In genomic region chr10:37626758-37627201, GRCm38 (mm10) we compare ENCODE assay signal across 14 mouse cellular contexts.
DNase-seq lines count a peak whose midpoint lies in the region; ATAC-seq and TF ChIP-seq lines count a peak whose summit lies in the region.
"Had no signal": no experiment of that assay in that cellular context is flagged by ENCODE, and none has a peak within 500 bp of the region (broad histone marks: within the 10 kb centered on the region; RNA-seq: fewer than 3 reads in every experiment).

No protein-coding gene starts in this region.

- H3K4me3 ChIP-seq in hindbrain, embryonic 12.5 days, result no peak overlapping the region
- H3K4me3 ChIP-seq in neural tube, embryonic 15.5 days (replicated peaks), result no peak overlapping the region
- no peak overlapping the region for H3K4me3 ChIP-seq in heart, adult 2 months
- H3K4me3 ChIP-seq: megakaryocyte, embryonic 14.5 days had no signal

- H3K27ac ChIP-seq in hindbrain, embryonic 12.5 days, result 0 out of 2 replicates have a peak overlapping the region, but pooled peaks have one; percentile 23
- H3K27ac ChIP-seq in neural tube, embryonic 15.5 days (replicated peaks), result no peak overlapping the region
- H3K27ac ChIP-seq in heart, adult 2 months, result no peak overlapping the region
- H3K27ac ChIP-seq: liver, embryonic 14.5 days had no signal

- peaks cover 8% of the 10 kb centered on the region; the same call in 1 of the 2 replicates for H3K4me1 ChIP-seq in hindbrain, embryonic 12.5 days
- H3K4me1 ChIP-seq in neural tube, embryonic 15.5 days, result no peaks in the 10 kb centered on the region
- peaks cover 2% of the 10 kb centered on the region for H3K4me1 ChIP-seq in heart, adult 2 months (ENCODE audit: control insufficient read depth, insufficient read depth, low read length)
- H3K4me1 ChIP-seq: megakaryocyte, embryonic 14.5 days had no signal

- H3K4me2 ChIP-seq in hindbrain, embryonic 12.5 days (replicated peaks), result no peak overlapping the region
- no peak overlapping the region for H3K4me2 ChIP-seq in neural tube, embryonic 15.5 days

- no peak for TF ChIP-seq CTCF in heart, adult 2 months (IDR thresholded peaks at IDR 0.05)

- no peaks in the 10 kb centered on the region for H3K36me3 ChIP-seq in hindbrain, embryonic 12.5 days
- no peaks in the 10 kb centered on the region for H3K36me3 ChIP-seq in neural tube, embryonic 15.5 days
- H3K36me3 ChIP-seq in heart, adult 2 months (ENCODE audit: control insufficient read depth, insufficient read depth, low read length), result no peaks in the 10 kb centered on the region
- H3K36me3 ChIP-seq: G1E had no signal

- 30% methylated on average over 5 of the region's 5 CpGs for WGBS in hindbrain, embryonic 12.5 days
- 11% methylated on average over 5 of the region's 5 CpGs for WGBS in neural tube, embryonic 15.5 days
- WGBS in heart, adult 2 months, result 81% methylated on average over 5 of the region's 5 CpGs

- no peak overlapping the region for H3K9ac ChIP-seq in hindbrain, embryonic 12.5 days
- H3K9ac ChIP-seq in neural tube, embryonic 15.5 days (replicated peaks), result no peak overlapping the region
- H3K9ac ChIP-seq in heart, adult 2 months (ENCODE audit: low read depth, low read length), result no peak overlapping the region
- H3K9ac ChIP-seq: liver, embryonic 14.5 days had no signal

- no peaks in the 10 kb centered on the region for H3K79me2 ChIP-seq in heart, adult 2 months (replicated peaks; ENCODE audit: control insufficient read depth, insufficient read depth, low read length)

- H3K27me3 ChIP-seq in hindbrain, embryonic 12.5 days, result no peaks in the 10 kb centered on the region
- H3K27me3 ChIP-seq in neural tube, embryonic 15.5 days (replicated peaks), result no peaks in the 10 kb centered on the region
- H3K27me3 ChIP-seq in heart, adult 2 months (ENCODE audit: control insufficient read depth, insufficient read depth, low read length), result no peaks in the 10 kb centered on the region
- H3K27me3 ChIP-seq: megakaryocyte, embryonic 14.5 days had no signal

- peak; percentile 89 for ATAC-seq in hindbrain, embryonic 12.5 days (ENCODE audit: low FRiP score)
- ATAC-seq in neural tube, embryonic 15.5 days (ENCODE audit: low FRiP score), result peak; percentile 45; the same call in 1 of the 2 replicates

- H3K9me3 ChIP-seq in hindbrain, embryonic 12.5 days (replicated peaks), result no peaks in the 10 kb centered on the region
- no peaks in the 10 kb centered on the region for H3K9me3 ChIP-seq in neural tube, embryonic 15.5 days (replicated peaks)
- H3K9me3 ChIP-seq: G1E; megakaryocyte, embryonic 14.5 days had no signal

- peak; percentile 27 for DNase-seq in embryo, embryonic 10 days (ENCODE audit: low spot score)
- DNase-seq in embryo, embryonic 9.5 days (ENCODE audit: extremely low spot score), result no peak
- peak; percentile 8 to 21 for DNase-seq in thymus, postnatal 10 days (ENCODE audit: low spot score in 2 of 2)
- no peak for DNase-seq in thymus, postnatal 0 days (ENCODE audit: low spot score)
- no peak for DNase-seq in heart, adult 2 months
- DNase-seq in lung, postnatal 25 days (ENCODE audit: low spot score), result no peak
- DNase-seq: heart, postnatal 10 days; kidney, adult 2 months; spleen, adult 18-20 months had no signal

- TF ChIP-seq POLR2A in heart, adult 2 months (IDR thresholded peaks at IDR 0.05; ENCODE audit: insufficient read depth, low read depth, low read length), result no peak

- TF ChIP-seq EP300 in heart, adult 2 months (IDR thresholded peaks at IDR 0.05; ENCODE audit: insufficient read depth, low read depth, low read length), result no peak

- intact Hi-C loops in heart, adult 2 months (cut with DNase I), result no loop called here

Comparison
In these comparisons a context has a peak if more than half of its experiments do, and no peak if none do; other contexts are left out.
1. DNase-seq: peak in embryo, embryonic 10 days (single experiment) and thymus, postnatal 10 days (2 of 2); none in embryo, embryonic 9.5 days (single experiment), thymus, postnatal 0 days (single experiment), heart, adult 2 months (0 of 2) and lung, postnatal 25 days (single experiment).